Mouse (Mus musculus): ENCODE results near the gene Cdh4.

GRCm38 (mm10) chr2:179774440-179775110 is 332.3 kb downstream of the Cdh4 start:
- no peak for TF ChIP-seq CTCF (IDR thresholded peaks at IDR 0.05; ENCODE audit: low read depth)
- TF ChIP-seq EP300 (IDR thresholded peaks at IDR 0.05; ENCODE audit: low read depth), result no peak
